Mouse (Mus musculus) retina, embryonic 14.5 days (tissue): ENCODE data around the gene Ttc7b.

Experiments
- DNase-seq: peaks from one replicate; pipeline ENCODE4 v3.0.0-alpha.2; 2015; ENCODE audit warnings: low spot score

Ttc7b gene

GRCm38 (mm10) chr12:100305051-100305673 lies 215.5 kb downstream of the Ttc7b start:
- no peak for DNase-seq

- no peak for DNase-seq
Observed at GRCm38 (mm10) chr12:100304280-100304679, 216.3 kb downstream of the Ttc7b start.

DNA sequence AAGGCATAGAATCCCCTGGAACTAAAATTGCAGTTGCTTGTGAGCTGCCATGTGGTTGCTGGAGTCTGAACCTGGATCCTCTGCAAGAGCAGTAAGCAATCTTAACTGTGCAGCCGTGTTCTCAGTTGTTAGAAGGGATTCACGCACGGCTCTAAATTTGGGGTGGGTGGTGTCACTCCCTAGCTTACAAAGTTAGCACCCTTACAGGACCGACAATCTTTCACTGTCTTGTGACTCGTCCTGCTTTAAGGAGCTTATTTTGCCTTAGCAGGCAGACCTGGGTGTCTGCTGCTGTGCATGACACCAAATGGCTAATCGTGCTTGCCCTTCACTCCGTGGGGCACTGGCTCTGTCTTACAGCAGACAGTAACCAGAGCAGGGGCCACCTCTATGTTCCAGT lies 217.5 kb downstream of the Ttc7b start:
- no peak for DNase-seq

- DNase-seq, result no peak
Observed at GRCm38 (mm10) chr12:100300446-100300845, 220.2 kb downstream of the Ttc7b start.

DNA sequence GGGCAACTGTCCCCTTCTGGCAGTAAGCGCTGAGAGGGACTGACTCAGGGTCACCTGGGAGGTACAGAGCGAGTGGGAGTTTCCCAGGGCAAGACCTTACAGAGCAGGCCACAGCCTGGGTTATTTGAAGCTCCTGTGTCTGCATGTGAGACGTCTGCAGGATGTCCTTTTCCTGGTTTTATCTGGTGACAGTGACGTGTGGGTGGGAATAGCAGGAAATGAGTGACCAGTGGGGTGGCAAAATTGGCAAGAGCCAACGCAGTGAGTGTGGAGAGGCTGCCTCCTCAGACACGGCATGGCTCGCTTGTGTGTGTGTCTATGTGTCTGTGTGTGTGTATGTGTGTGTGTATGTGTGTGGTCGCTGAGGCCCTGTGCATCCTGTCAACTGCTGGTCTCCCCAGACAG lies 221.3 kb downstream of the Ttc7b start:
- no peak for DNase-seq

- DNase-seq, result no peak
Observed at GRCm38 (mm10) chr12:100298788-100299187, 221.8 kb downstream of the Ttc7b start.

GRCm38 (mm10) chr12:100297961-100298360 lies 222.7 kb downstream of the Ttc7b start:
- DNase-seq, result no peak

DNA sequence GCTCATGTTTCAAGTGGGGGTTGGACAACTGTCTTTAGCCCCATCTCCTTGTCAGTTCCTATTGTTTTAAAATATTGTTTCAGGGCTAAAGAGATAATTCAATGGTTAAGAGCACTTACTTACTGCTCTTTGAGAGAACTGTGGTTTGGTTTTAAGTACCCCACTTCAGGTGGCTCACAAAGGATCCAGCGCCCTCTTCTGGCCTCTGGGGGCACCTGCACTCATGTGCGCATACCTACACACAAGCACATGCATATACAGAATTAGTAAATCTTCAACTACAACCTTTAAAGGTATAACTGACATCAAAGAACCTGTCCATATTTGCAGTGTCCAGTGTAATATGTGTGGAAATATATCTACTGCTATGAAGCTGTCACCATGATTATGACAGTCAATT lies 226.2 kb downstream of the Ttc7b start:
- no peak for DNase-seq

DNA sequence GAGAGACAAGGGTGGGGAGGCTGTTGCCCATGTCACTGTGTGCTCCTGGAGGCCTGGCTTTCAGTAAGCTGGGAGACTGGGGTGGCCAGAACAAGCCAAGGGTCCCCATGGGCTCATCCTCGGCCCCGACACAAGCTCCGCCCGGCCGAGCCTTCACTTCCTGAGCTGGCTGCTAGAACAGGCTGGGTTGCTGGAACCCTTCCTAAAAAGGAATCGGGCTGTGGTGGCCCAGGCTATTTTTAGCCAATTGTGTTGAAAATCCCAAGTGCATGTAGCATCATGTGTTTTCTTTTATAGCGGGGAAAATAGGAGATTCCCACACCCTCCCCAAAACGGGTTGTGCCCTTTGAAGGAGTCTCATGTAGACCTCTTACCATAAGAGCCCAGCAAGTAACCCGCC lies 226.7 kb downstream of the Ttc7b start:
- no peak for DNase-seq

DNA sequence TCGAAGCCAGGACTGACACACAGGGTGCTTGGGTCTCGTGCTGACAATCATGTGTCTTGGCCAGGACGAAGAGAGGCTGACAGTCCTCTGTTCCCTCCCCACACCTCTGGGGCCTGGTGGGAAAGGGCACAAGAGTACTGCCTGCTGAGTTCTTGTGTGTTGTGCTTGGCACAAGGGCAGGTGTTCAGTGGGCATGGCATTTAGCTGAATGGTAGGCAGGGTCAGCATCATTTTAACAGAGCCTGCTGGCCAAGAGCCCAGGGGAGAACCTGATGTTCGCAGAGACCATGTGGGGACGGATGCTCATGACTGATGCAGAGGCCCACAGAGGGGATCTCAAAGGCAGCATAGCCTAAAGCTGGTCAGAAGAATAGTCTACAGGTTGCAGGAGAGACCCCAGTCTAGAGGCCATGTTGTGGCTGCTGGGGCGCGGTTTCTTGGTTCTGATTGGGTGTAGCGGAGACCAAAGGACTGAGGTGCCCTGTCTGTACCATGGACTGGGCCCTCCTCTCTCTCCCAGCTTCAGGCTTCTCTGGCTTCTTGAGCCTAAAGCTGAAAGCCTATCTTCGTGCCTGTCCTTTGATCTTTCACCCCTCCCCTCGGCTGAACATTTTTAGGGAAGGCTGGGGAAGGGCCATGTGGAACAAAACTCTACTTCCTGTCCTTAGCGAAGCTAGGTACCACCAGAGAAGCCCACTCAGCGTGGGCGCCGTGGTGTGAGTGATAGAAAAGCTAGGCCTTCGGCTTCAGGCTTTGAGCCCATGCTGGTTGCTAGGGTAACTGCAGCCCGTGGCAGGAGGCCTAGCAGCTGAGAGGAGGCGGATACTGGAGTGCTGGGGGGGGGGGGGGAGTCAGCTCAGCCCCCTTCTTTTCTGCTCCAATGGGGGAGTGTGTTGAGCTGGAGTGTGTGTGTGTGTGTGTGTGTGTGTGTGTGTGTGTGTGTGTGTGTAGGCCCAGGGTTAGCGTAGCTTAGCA lies 229.6 kb downstream of the Ttc7b start:
- peak; percentile 71 for DNase-seq

GRCm38 (mm10) chr12:100290178-100290531 lies 230.5 kb downstream of the Ttc7b start:
- no peak for DNase-seq

- DNase-seq, result no peak
Observed at GRCm38 (mm10) chr12:100289267-100290177, 231.1 kb downstream of the Ttc7b start.

DNA sequence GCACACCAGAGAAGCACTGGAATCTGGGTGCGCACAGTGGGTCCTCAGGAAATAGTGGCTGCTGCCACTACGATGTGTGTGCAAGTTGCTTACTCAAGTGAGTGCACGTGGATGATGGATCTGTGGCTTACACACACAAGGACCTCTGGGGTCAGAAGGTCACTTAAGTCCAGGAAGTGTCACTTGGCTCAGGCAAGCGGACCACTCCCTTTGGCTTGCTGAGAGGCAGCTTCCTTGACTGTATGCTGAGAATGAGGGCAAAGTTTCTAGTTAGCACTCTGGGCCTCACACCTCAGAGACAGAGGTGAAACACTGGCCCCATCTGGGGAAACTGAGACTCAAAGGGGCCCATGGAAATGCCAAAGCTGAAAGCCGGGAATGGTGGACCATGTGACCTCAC lies 232.6 kb downstream of the Ttc7b start:
- DNase-seq, result no peak

- no peak for DNase-seq
Observed at GRCm38 (mm10) chr12:100287565-100287964, 233.1 kb downstream of the Ttc7b start.

GRCm38 (mm10) chr12:100283283-100283682 lies 237.3 kb downstream of the Ttc7b start:
- DNase-seq, result no peak

GRCm38 (mm10) chr12:100282025-100282885 lies 238.4 kb downstream of the Ttc7b start:
- DNase-seq, result peak; percentile 41

DNA sequence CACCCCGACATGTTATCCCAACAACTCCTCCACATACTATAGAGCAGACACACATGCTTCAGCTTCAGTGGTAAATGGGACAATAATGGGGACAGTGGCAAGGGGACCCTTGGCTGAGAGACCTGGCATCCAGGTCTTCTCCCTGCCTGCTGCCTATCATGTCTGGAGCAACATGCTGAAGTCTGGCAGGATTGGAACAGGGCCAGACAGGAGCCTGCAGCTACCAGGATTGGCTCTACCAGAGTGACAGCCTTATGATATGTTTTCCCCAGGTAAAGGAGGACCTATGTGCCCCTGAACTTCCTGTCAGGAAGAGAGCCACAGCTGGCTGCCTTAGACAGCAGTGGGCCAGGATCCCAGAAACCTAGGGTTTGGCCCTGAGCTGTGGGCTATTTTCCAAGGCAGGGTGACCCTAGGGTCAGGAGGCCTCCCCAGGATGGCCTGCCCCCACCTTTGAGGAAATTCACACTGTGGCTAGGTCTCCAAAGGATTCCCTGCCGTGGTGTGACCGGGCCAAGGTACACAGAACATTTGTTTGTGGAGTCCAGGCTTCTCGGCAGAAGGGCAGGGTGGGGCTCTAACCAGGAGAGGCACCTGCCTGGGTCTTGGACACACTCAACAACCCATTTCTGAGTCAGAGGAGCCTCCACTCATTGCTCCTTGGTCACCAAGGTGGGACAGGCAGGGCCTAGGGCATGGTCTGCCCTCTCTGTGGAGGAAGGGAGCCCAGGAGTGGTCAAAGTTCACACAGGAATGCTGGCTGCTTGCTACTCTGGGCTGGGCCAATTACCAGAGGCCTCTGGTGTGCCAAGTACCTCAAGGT lies 239.4 kb downstream of the Ttc7b start:
- DNase-seq, result no peak

DNA sequence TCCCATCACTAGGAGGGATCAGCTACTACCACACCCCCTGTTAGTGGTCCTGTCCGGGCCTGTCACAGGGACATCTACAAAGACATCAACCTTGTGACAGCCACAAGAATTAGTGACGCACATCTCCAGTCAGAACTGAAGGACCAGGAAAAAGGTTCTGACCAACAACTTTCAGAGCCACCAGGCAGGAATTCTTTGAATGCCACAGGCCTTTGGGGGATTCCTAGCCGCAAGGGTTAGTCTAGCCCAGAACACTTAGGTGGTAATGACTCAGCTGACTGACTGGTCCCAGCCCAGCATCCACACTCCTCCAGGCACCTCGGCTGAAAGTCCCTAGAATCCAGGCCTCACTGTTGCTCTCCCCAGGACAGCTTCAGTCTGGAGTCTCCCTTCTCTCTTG lies 240.7 kb downstream of the Ttc7b start:
- DNase-seq, result no peak

GRCm38 (mm10) chr12:100278358-100278757 lies 242.3 kb downstream of the Ttc7b start:
- no peak for DNase-seq

DNA sequence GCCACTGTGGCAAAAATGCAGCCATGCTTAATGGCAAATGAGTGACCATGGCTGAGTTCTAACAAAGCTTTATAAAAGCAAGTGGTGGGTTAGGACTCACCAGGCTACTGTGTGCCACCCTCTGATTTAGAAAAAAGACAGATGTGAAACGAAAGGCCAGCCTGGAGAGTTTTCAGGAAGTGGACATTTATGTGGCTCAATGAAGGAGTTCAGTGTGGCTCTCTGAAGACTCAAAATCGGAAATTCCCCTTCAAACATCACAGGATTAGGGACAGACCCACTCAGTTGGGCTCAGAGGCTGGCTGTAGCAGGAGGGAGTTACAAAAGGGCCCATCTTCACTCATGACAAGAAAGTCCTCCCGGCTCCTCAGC lies 243.1 kb downstream of the Ttc7b start:
- no peak for DNase-seq
